Mouse (Mus musculus): ENCODE data around the gene Gm45213.

GRCm38 (mm10) chr7:66001797-66002196, 41.6 kb upstream of the Gm45213 start:
- no peak for TF ChIP-seq POLR2A (IDR thresholded peaks at IDR 0.05; ENCODE audit: low read depth, low read length)
- no peak for TF ChIP-seq CTCF (conservative IDR thresholded peaks at IDR 0.05; ENCODE audit: insufficient read depth, insufficient read length, low read depth, low read length)

Measured in kidney, adult 2 months (tissue).